Mouse (Mus musculus) myocyte (in vitro differentiated cells): ENCODE measurements around the gene Tomm40l. TPM values are rescaled to one million over a fixed set of nuclear protein-coding genes. Genes with fewer than 3 reads are reported as not detected.

Source experiments
- H3K27me3 ChIP-seq: one replicate; pipeline ENCODE4 v1.6.1; 2011; ENCODE audit not compliant: control insufficient read depth, insufficient read depth, insufficient read length
- H3K36me3 ChIP-seq: one replicate; pipeline ENCODE4 v1.6.1; 2011; ENCODE audit not compliant: control insufficient read depth, insufficient read depth
- H3K4me2 ChIP-seq: one replicate; pipeline ENCODE4 v1.6.1; 2011; ENCODE audit warnings: low read depth, control low read depth
- H3K4me3 ChIP-seq: one replicate; pipeline ENCODE4 v1.5.1; 2011; ENCODE audit warnings: mild to moderate bottlenecking, control low read depth, moderate library complexity
- H3K79me2 ChIP-seq: one replicate; pipeline ENCODE4 v1.6.1; 2011; ENCODE audit not compliant: control insufficient read depth, insufficient read depth
- H3ac ChIP-seq: one replicate; pipeline ENCODE4 v1.6.1; 2011; ENCODE audit not compliant: control insufficient read depth, insufficient read length
- CEBPB ChIP-seq: IDR thresholded peaks from 2 replicates; pipeline ENCODE4 v1.6.1; 2011; ENCODE audit warnings: mild to moderate bottlenecking, moderate library complexity; ENCODE audit not compliant: poor library complexity, insufficient read depth, severe bottlenecking
- E2F4 ChIP-seq: IDR thresholded peaks from one replicate; pipeline ENCODE4 v1.6.1; 2011; ENCODE audit warnings: mild to moderate bottlenecking, control low read depth, moderate library complexity; ENCODE audit not compliant: insufficient read depth
- MAX ChIP-seq: IDR thresholded peaks from one replicate; pipeline ENCODE4 v1.6.1; 2011; ENCODE audit warnings: low read depth, mild to moderate bottlenecking, control low read depth
- MYOD1 ChIP-seq, 3 experiments: IDR thresholded peaks; one replicate each; pipeline ENCODE4 v1.6.1; 2011; ENCODE audit warnings: control low read depth in 2 of 3, low read depth in 2 of 3, mild to moderate bottlenecking in 2 of 3, moderate library complexity in 1 of 3; ENCODE audit not compliant: insufficient read length in 2 of 3, control insufficient read depth in 1 of 3
- MYOG ChIP-seq, 3 experiments: IDR thresholded peaks; one replicate each; pipeline ENCODE4 v1.6.1; 2011; ENCODE audit warnings: control low read depth in 2 of 3, low read depth in 2 of 3, mild to moderate bottlenecking in 2 of 3; ENCODE audit not compliant: insufficient read length in 2 of 3, control insufficient read depth in 1 of 3, insufficient read depth in 1 of 3
- POLR2A ChIP-seq: IDR thresholded peaks from one replicate; pipeline ENCODE4 v1.6.1; 2011; ENCODE audit warnings: low read depth, mild to moderate bottlenecking, control low read depth, moderate library complexity; ENCODE audit not compliant: insufficient read length
- POLR2AphosphoS2 ChIP-seq: IDR thresholded peaks from one replicate; pipeline ENCODE4 v1.6.1; 2011; ENCODE audit warnings: low read depth, control low read depth; ENCODE audit not compliant: insufficient read length
- REST ChIP-seq: IDR thresholded peaks from one replicate; pipeline ENCODE4 v1.6.1; 2011; ENCODE audit warnings: mild to moderate bottlenecking, control low read depth, moderate library complexity; ENCODE audit not compliant: insufficient read depth, insufficient read length
- SRF ChIP-seq: IDR thresholded peaks from one replicate; pipeline ENCODE4 v1.6.1; 2011; ENCODE audit warnings: low read depth; ENCODE audit not compliant: control insufficient read depth, insufficient read length
- TCF12 ChIP-seq: IDR thresholded peaks from one replicate; pipeline ENCODE4 v1.6.1; 2011; ENCODE audit warnings: mild to moderate bottlenecking, control low read depth; ENCODE audit not compliant: poor library complexity, insufficient read depth, severe bottlenecking
- TCF3 ChIP-seq: IDR thresholded peaks from one replicate; pipeline ENCODE4 v1.6.1; 2011; ENCODE audit warnings: low read depth, control low read depth; ENCODE audit not compliant: insufficient read length
- USF1 ChIP-seq: IDR thresholded peaks from one replicate; pipeline ENCODE4 v1.6.1; 2011; ENCODE audit warnings: low read depth, mild to moderate bottlenecking, control low read depth, moderate library complexity
- polyA plus RNA-seq: library from polyadenylated mRNA; unstranded; fragments of >200 nt; fragmentation: generic; extraction: Trizol; gene quantifications from one replicate; pipeline ENCODE4 v1.2.1, GENCODE M21; 2012; ENCODE audit warnings: missing spikeins

Tomm40l gene
- polyA plus RNA-seq, 1 experiment, result 49.4 TPM

DNA sequence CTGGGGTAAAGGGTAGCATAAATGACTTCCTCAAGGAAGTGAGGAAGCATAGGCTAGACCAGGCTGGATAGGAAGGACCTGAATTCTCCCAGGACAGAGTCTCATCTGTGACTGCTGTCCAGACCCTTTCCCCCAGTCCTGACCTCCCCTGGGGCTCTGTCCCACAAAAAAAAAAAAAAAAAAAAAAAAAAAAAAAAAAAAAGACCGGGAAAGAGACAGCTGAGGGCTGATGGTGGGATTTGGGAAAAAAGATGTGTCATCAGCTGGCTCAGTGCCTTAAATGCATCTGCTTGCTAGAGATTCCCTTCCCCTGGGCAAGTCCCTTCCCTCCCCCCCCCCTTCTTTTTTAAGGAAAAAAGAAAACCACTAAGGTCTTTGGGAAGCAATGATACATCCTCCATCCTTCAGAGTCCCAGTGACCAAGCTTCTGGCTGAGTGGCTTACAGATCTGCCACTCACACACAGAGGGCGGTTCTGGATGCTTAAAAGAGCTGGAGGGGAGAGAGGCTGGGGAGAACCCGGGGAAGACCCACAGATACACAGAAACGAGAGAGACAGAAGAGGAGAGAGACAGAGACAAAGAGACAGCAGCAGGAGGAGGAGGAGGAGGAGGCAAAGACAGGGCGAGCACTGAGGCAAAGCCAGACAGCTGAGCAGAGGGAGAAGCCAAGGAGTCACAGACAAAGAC lies 27.7 kb upstream of the Tomm40l start, which contains the start of gene Adamts4:
Gene Adamts4 (plus strand): TSS at position 509 of the 688 bp plus-strand sequence.
- H3K79me2 ChIP-seq, result peaks cover 17% of the 10 kb centered on the region
- H3ac ChIP-seq, result no peak within 1 kb of the TSS
- no peaks in the 10 kb centered on the region for H3K27me3 ChIP-seq
- H3K4me2 ChIP-seq, result peak within 1 kb of the TSS; percentile 98
- no peaks in the 10 kb centered on the region for H3K36me3 ChIP-seq
- H3K4me3 ChIP-seq, result peak within 1 kb of the TSS; percentile 51
- no peak for TF ChIP-seq USF1
- TF ChIP-seq REST, result no peak
- TF ChIP-seq TCF12, result no peak
- TF ChIP-seq E2F4, result no peak
- TF ChIP-seq MYOG (IDR thresholded peaks at IDR 0.05; ENCODE audit: control insufficient read depth in 1 of 3, insufficient read depth in 1 of 3, insufficient read length in 2 of 3, low read depth in 2 of 3), result no peak
- TF ChIP-seq MYOD1 (IDR thresholded peaks at IDR 0.05; ENCODE audit: control insufficient read depth in 1 of 3, insufficient read length in 2 of 3, low read depth in 2 of 3), result no peak
- TF ChIP-seq POLR2AphosphoS2, result peak; percentile 78
- no peak for TF ChIP-seq CEBPB
- TF ChIP-seq POLR2A, result peak; percentile 68

DNA sequence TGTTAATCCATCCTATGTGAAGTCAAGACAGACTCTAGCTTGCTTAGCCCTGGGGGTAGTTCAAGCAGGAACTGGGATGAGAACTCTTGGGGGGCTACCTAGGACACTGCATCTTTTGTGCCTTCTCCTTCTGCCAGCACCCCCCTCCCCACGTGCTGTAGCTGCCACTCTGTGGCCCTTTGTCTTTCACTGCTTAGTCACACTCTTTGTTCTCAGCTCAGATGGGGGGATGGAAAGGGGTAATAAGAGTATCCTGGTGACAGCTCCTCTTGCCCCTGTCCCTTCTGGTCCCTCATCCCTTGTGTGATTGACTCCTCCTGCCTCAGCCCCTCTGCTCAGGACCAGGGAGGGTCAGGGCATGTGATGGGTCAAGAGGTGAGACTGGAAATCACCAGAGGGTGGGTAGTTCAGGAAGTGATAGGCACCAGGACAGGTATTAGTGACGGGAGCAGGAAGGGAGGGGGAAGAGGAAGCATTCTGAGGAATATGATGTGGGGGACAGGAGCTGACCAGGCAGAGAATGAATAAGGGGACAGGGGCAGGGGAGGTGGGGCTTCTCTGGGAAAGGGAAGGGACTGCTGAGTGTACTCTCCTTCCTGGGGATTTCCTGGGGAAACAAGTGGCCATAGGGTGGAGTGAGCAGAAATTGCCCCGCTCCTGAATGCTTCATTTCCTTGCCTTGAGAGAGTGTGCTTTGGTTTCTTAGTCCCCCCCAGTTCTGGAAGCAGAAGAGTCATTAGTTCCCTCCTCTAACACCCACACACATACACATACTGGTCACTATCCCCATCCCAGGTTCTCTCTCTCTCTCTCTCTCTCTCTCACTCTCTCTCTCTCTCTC lies 26.3 kb upstream of the Tomm40l start:
- TF ChIP-seq SRF (no peak), TCF12 (no peak), MYOG (IDR thresholded peaks at IDR 0.05; ENCODE audit: control insufficient read depth in 1 of 3, insufficient read depth in 1 of 3, insufficient read length in 2 of 3, low read depth in 2 of 3) (no peak), USF1 (no peak), CEBPB (no peak), POLR2AphosphoS2 (no peak), TCF3 (no peak), E2F4 (no peak), REST (no peak), POLR2A (no peak), MYOD1 (IDR thresholded peaks at IDR 0.05; ENCODE audit: control insufficient read depth in 1 of 3, insufficient read length in 2 of 3, low read depth in 2 of 3) (no peak), MAX (no peak)
- Histone ChIP-seq H3K27me3 (no peaks in the 10 kb centered on the region), H3K36me3 (no peaks in the 10 kb centered on the region), H3K79me2 (peaks cover 26% of the 10 kb centered on the region), H3K4me3 (no peak overlapping the region), H3ac (no peak overlapping the region), H3K4me2 (peak overlapping the region; percentile 98)

DNA sequence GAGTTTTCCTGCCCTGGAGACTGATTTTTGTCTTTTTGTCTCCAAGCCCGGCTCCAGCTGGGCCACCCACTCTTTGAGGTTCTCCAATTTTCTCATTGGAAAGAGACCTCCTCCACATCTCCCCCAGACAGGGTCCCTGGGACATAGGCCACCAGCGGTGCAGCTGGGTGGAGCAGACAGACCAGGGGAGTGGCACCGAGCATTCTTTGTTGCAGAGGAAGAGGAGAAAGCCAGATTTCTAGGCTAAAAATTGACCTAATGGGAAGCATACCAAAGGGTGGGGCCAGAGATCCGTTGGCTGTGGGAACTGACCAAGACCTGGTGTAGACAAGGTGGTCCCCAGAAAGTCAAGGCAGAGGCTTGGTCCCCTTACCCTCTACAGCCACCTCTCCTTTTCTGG lies 25.6 kb upstream of the Tomm40l start:
- no peaks in the 10 kb centered on the region for H3K36me3 ChIP-seq
- no peak overlapping the region for H3ac ChIP-seq
- peak overlapping the region; percentile 98 for H3K4me2 ChIP-seq
- H3K79me2 ChIP-seq, result peaks cover 26% of the 10 kb centered on the region
- TF ChIP-seq TCF12 (no peak), POLR2A (no peak), MYOG (IDR thresholded peaks at IDR 0.05; ENCODE audit: control insufficient read depth in 1 of 3, insufficient read depth in 1 of 3, insufficient read length in 2 of 3, low read depth in 2 of 3) (no peak), MAX (no peak), USF1 (no peak), E2F4 (no peak), TCF3 (no peak), MYOD1 (IDR thresholded peaks at IDR 0.05; ENCODE audit: control insufficient read depth in 1 of 3, insufficient read length in 2 of 3, low read depth in 2 of 3) (no peak), REST (no peak), SRF (no peak), CEBPB (no peak), POLR2AphosphoS2 (no peak)
- H3K27me3 ChIP-seq, result no peaks in the 10 kb centered on the region
- peak overlapping the region; percentile 62 for H3K4me3 ChIP-seq

DNA sequence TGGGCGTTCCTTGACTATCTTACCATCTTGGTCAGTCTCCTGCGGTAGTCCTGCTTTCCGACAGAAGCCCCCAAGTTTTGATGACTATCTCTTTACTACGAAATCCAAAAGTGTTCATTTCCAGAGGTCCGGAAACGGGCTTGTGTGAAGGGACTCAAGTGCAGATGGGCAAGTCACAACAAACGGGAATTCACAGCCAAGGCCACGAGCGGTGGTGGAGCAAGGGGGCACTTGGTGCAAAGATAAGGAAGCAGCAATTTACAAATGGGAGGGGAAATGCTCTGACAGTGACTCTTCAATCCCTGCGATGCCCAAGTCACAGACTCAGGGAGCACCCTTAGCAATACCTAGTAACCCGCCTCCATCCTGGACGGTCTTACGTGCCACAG lies 25.1 kb upstream of the Tomm40l start:
- no peak for TF ChIP-seq CEBPB
- no peak for TF ChIP-seq TCF12
- TF ChIP-seq SRF, result no peak
- no peak for TF ChIP-seq POLR2AphosphoS2
- no peak for TF ChIP-seq POLR2A
- TF ChIP-seq MYOG (IDR thresholded peaks at IDR 0.05; ENCODE audit: control insufficient read depth in 1 of 3, insufficient read depth in 1 of 3, insufficient read length in 2 of 3, low read depth in 2 of 3), result no peak
- TF ChIP-seq MAX, result no peak
- TF ChIP-seq TCF3, result no peak
- Histone ChIP-seq H3K4me3 (peak overlapping the region; percentile 62), H3K4me2 (peak overlapping the region; percentile 98), H3K36me3 (no peaks in the 10 kb centered on the region), H3K79me2 (peaks cover 29% of the 10 kb centered on the region), H3ac (no peak overlapping the region), H3K27me3 (no peaks in the 10 kb centered on the region)
